Mouse (Mus musculus): ENCODE measurements around the gene Zbtb20.

- TF ChIP-seq POLR2A (IDR thresholded peaks at IDR 0.05; ENCODE audit: insufficient read depth, low read depth, low read length) (no peak), CTCF (IDR thresholded peaks at IDR 0.05) (no peak)
Observed at GRCm38 (mm10) chr16:43607086-43607485, 731.4 kb downstream of the Zbtb20 start.

Data from heart, adult 2 months (tissue).